Comparison of ENCODE assay signal across 11 mouse cellular contexts in the genomic region with DNA sequence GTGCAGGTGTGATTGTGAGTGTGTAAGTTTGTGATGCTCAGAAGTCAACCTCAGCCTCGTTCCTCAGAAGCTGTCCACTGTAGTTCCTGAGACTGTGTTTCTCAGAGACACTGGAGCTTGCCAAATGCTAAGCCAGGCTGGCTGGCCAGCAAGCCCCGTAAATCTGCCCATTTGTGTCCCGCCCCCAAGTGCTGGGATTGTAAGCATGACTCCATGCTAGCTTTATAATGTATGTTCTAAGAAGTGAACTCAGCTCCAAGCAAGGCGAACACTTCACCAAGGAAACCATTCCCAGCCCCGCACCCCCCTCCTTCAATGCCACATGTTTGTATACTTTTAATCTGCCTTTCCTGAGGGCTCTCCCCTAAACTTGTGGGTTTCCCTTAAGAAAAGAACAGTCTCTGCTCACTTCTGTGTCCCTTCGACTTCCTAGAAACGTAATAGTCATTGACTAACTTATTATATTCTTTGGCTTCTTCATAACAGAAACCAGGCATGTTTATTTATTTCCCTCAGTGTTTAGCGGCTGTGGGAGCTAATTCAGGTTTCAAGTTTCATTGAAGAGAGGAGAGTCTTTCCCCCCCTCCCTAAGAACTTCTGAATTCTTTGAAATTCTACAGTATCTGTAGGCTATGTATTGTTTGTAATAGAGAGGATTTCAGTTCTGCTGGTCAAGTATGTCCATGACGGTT.
DNase-seq lines count a peak whose midpoint lies in the region; ATAC-seq and TF ChIP-seq lines count a peak whose summit lies in the region.
"Had no signal": no experiment of that assay in that cellular context is flagged by ENCODE, and none has a peak within 500 bp of the region (broad histone marks: within the 10 kb centered on the region; RNA-seq: fewer than 3 reads in every experiment).

No protein-coding gene starts in this region.

- peaks cover 9% of the 10 kb centered on the region for H3K36me3 ChIP-seq in forebrain, embryonic 14.5 days (ENCODE audit: control insufficient read depth, insufficient read depth, low read length)
- H3K36me3 ChIP-seq in forebrain, embryonic 16.5 days (ENCODE audit: control insufficient read depth, insufficient read depth): peaks cover 5% of the 10 kb centered on the region
- H3K36me3 ChIP-seq in liver, embryonic 12.5 days: no peaks in the 10 kb centered on the region
- no peaks in the 10 kb centered on the region for H3K36me3 ChIP-seq in liver, embryonic 11.5 days (ENCODE audit: control insufficient read depth, insufficient read depth, low read length)
- peaks cover 15% of the 10 kb centered on the region; the same call in 1 of the 2 replicates for H3K36me3 ChIP-seq in forebrain, embryonic 15.5 days
- no peaks in the 10 kb centered on the region for H3K36me3 ChIP-seq in neural tube, embryonic 14.5 days (ENCODE audit: control insufficient read depth, insufficient read depth, low read length)

- 88% methylated on average over 9 of the region's 9 CpGs for WGBS in forebrain, embryonic 14.5 days
- 78% methylated on average over 9 of the region's 9 CpGs for WGBS in forebrain, embryonic 16.5 days
- WGBS in liver, embryonic 12.5 days (ENCODE audit: insufficient replicate concordance): 68% methylated on average over 9 of the region's 9 CpGs
- WGBS in liver, embryonic 11.5 days: 73% methylated on average over 9 of the region's 9 CpGs
- WGBS in forebrain, embryonic 15.5 days: 80% methylated on average over 9 of the region's 9 CpGs
- 51% methylated on average over 9 of the region's 9 CpGs for WGBS in neural tube, embryonic 14.5 days
- WGBS in cerebellum, adult 2 months: 68% methylated on average over 9 of the region's 9 CpGs

- H3K27me3 ChIP-seq in forebrain, embryonic 14.5 days (replicated peaks; ENCODE audit: control insufficient read depth, insufficient read depth, low read length): no peaks in the 10 kb centered on the region
- H3K27me3 ChIP-seq in forebrain, embryonic 16.5 days (replicated peaks; ENCODE audit: control insufficient read depth, insufficient read depth, low read length): no peaks in the 10 kb centered on the region
- H3K27me3 ChIP-seq in liver, embryonic 12.5 days (replicated peaks): peaks cover 30% of the 10 kb centered on the region
- H3K27me3 ChIP-seq in liver, embryonic 11.5 days (replicated peaks; ENCODE audit: control insufficient read depth, insufficient read depth, low read length): no peaks in the 10 kb centered on the region
- H3K27me3 ChIP-seq in forebrain, embryonic 15.5 days: no peaks in the 10 kb centered on the region
- H3K27me3 ChIP-seq in neural tube, embryonic 14.5 days (ENCODE audit: control insufficient read depth, insufficient read depth, low read length): no peaks in the 10 kb centered on the region
- H3K27me3 ChIP-seq in cerebellum, adult 2 months (ENCODE audit: control insufficient read depth, insufficient read depth, low read length): no peaks in the 10 kb centered on the region

- H3K9ac ChIP-seq in forebrain, embryonic 14.5 days (ENCODE audit: low read length): no peak overlapping the region
- H3K9ac ChIP-seq in forebrain, embryonic 16.5 days (replicated peaks; ENCODE audit: low read depth, low read length): no peak overlapping the region
- H3K9ac ChIP-seq in liver, embryonic 12.5 days: no peak overlapping the region
- no peak overlapping the region for H3K9ac ChIP-seq in liver, embryonic 11.5 days (ENCODE audit: low read depth, low read length)
- no peak overlapping the region for H3K9ac ChIP-seq in forebrain, embryonic 15.5 days (replicated peaks)
- no peak overlapping the region for H3K9ac ChIP-seq in neural tube, embryonic 14.5 days (replicated peaks; ENCODE audit: low read depth, low read length)
- H3K9ac ChIP-seq: lung, embryonic 14.5 days had no signal

- peaks cover 6% of the 10 kb centered on the region; the same call in 1 of the 2 replicates for H3K4me1 ChIP-seq in forebrain, embryonic 14.5 days (ENCODE audit: control insufficient read depth, insufficient read depth, low read length)
- H3K4me1 ChIP-seq in forebrain, embryonic 16.5 days (replicated peaks; ENCODE audit: control insufficient read depth, insufficient read depth, low read length): peaks cover 6% of the 10 kb centered on the region
- peaks cover 23% of the 10 kb centered on the region for H3K4me1 ChIP-seq in liver, embryonic 12.5 days
- H3K4me1 ChIP-seq in liver, embryonic 11.5 days (replicated peaks; ENCODE audit: control insufficient read depth, insufficient read depth, low read length): peaks cover 6% of the 10 kb centered on the region
- H3K4me1 ChIP-seq in forebrain, embryonic 15.5 days: peaks cover 8% of the 10 kb centered on the region; the same call in 1 of the 2 replicates
- peaks cover 8% of the 10 kb centered on the region; the same call in 1 of the 2 replicates for H3K4me1 ChIP-seq in neural tube, embryonic 14.5 days (ENCODE audit: control insufficient read depth, insufficient read depth, low read length)
- peaks cover 29% of the 10 kb centered on the region for H3K4me1 ChIP-seq in cerebellum, adult 2 months (ENCODE audit: control insufficient read depth, insufficient read depth, low read length)

- TF ChIP-seq CTCF in cerebellum, adult 2 months (IDR thresholded peaks at IDR 0.05; ENCODE audit: borderline replicate concordance, insufficient read depth, low read depth, low read length): no peak

- no peak for ATAC-seq in forebrain, embryonic 14.5 days
- ATAC-seq in forebrain, embryonic 16.5 days: no peak
- ATAC-seq in liver, embryonic 12.5 days: no peak
- ATAC-seq in liver, embryonic 11.5 days (replicated peaks; ENCODE audit: low FRiP score): no peak
- no peak for ATAC-seq in forebrain, embryonic 15.5 days (replicated peaks)
- ATAC-seq in neural tube, embryonic 14.5 days (ENCODE audit: low read depth): peak; percentile 36; the same call in 1 of the 2 replicates

- peak overlapping the region; percentile 44; the same call in 1 of the 2 replicates for H3K27ac ChIP-seq in forebrain, embryonic 14.5 days (ENCODE audit: low read depth, low read length)
- H3K27ac ChIP-seq in forebrain, embryonic 16.5 days (ENCODE audit: low read length): no peak overlapping the region; the same call in 1 of the 2 replicates
- H3K27ac ChIP-seq in liver, embryonic 12.5 days: peak overlapping the region; percentile 4; the same call in 1 of the 2 replicates
- H3K27ac ChIP-seq in liver, embryonic 11.5 days (ENCODE audit: low read depth, low read length): no peak overlapping the region
- peak overlapping the region; percentile 47 for H3K27ac ChIP-seq in forebrain, embryonic 15.5 days (replicated peaks)
- peak overlapping the region; percentile 70; the same call in 1 of the 2 replicates for H3K27ac ChIP-seq in neural tube, embryonic 14.5 days (ENCODE audit: low read depth, low read length)
- no peak overlapping the region for H3K27ac ChIP-seq in cerebellum, adult 2 months (ENCODE audit: insufficient read depth, low read length)

- no peak for DNase-seq in forebrain, embryonic 14.5 days (ENCODE audit: low spot score)
- DNase-seq in liver, embryonic 11.5 days (ENCODE audit: low spot score): no peak
- no peak for DNase-seq in right cerebral cortex, postnatal 4 days
- DNase-seq in cerebellum, adult 2 months: no peak
- DNase-seq: cerebellum, adult 18-20 months; gastrocnemius, postnatal 36 days; lung, embryonic 14.5 days had no signal

- no peak overlapping the region for H3K4me3 ChIP-seq in forebrain, embryonic 14.5 days (ENCODE audit: low read depth, low read length)
- H3K4me3 ChIP-seq in forebrain, embryonic 16.5 days (replicated peaks; ENCODE audit: low read length): no peak overlapping the region
- H3K4me3 ChIP-seq in liver, embryonic 12.5 days: no peak overlapping the region
- H3K4me3 ChIP-seq in liver, embryonic 11.5 days (ENCODE audit: low read depth, low read length): no peak overlapping the region
- no peak overlapping the region for H3K4me3 ChIP-seq in forebrain, embryonic 15.5 days
- H3K4me3 ChIP-seq in neural tube, embryonic 14.5 days (ENCODE audit: low read depth, low read length): no peak overlapping the region
- H3K4me3 ChIP-seq in cerebellum, adult 2 months (replicated peaks; ENCODE audit: insufficient read depth, low read depth, low read length): no peak overlapping the region

- H3K9me3 ChIP-seq in forebrain, embryonic 14.5 days (replicated peaks; ENCODE audit: control insufficient read depth, low read length): no peaks in the 10 kb centered on the region
- H3K9me3 ChIP-seq in forebrain, embryonic 16.5 days (ENCODE audit: control insufficient read depth, low read length): no peaks in the 10 kb centered on the region
- H3K9me3 ChIP-seq in liver, embryonic 12.5 days (replicated peaks): no peaks in the 10 kb centered on the region
- no peaks in the 10 kb centered on the region for H3K9me3 ChIP-seq in liver, embryonic 11.5 days (ENCODE audit: control insufficient read depth, low read length)
- no peaks in the 10 kb centered on the region for H3K9me3 ChIP-seq in forebrain, embryonic 15.5 days
- no peaks in the 10 kb centered on the region for H3K9me3 ChIP-seq in neural tube, embryonic 14.5 days (ENCODE audit: control insufficient read depth, low read length)

- no peak overlapping the region for H3K4me2 ChIP-seq in forebrain, embryonic 14.5 days (ENCODE audit: low read length)
- no peak overlapping the region for H3K4me2 ChIP-seq in forebrain, embryonic 16.5 days (ENCODE audit: low read length)
- no peak overlapping the region for H3K4me2 ChIP-seq in liver, embryonic 12.5 days
- H3K4me2 ChIP-seq in liver, embryonic 11.5 days: no peak overlapping the region
- no peak overlapping the region for H3K4me2 ChIP-seq in forebrain, embryonic 15.5 days (replicated peaks)
- no peak overlapping the region for H3K4me2 ChIP-seq in neural tube, embryonic 14.5 days (ENCODE audit: low read depth, low read length)
- H3K4me2 ChIP-seq: lung, embryonic 14.5 days had no signal

- TF ChIP-seq POLR2A in cerebellum, adult 2 months (IDR thresholded peaks at IDR 0.05; ENCODE audit: borderline replicate concordance, insufficient read depth, low read length): no peak

Comparison
In these comparisons a context has a peak if more than half of its experiments do, and no peak if none do; other contexts are left out.
1. H3K27ac ChIP-seq: peak in forebrain, embryonic 14.5 days (single experiment), liver, embryonic 12.5 days (single experiment), forebrain, embryonic 15.5 days (single experiment) and neural tube, embryonic 14.5 days (single experiment); none in forebrain, embryonic 16.5 days (single experiment), liver, embryonic 11.5 days (single experiment) and cerebellum, adult 2 months (single experiment).